Mouse (Mus musculus): ENCODE data around the gene Rnf31. TPM values are rescaled to one million over a fixed set of nuclear protein-coding genes. Genes with fewer than 3 reads are reported as not detected.

Gene Rnf31
- polyA plus RNA-seq, 1 experiment from 2014 or later: 19.7 TPM

- Histone ChIP-seq H3K36me3 (0 out of 2 replicates have a peak, but pooled peaks cover 3% of the 10 kb centered on the region), H3K27me3 (ENCODE audit: low read depth, poor library complexity, severe bottlenecking) (peaks cover 9% of the 10 kb centered on the region; the same call in 1 of the 2 replicates), H3K4me3 (peak within 1 kb of the TSS; percentile 39), H3K9me3 (replicated peaks) (no peaks in the 10 kb centered on the region), H3K4me1 (peaks cover 21% of the 10 kb centered on the region), H3K27ac (peak within 1 kb of the TSS; percentile 46; the same call in 1 of the 2 replicates)
- 21% methylated on average over 21 of the region's 21 CpGs for WGBS
- DNase-seq (ENCODE audit: low spot score): peak; percentile 66
Observed at GRCm38 (mm10) chr14:55617822-55618221, 26.3 kb downstream of the Rnf31 start, which contains the start of gene Rec8. Gene Rec8 (plus strand): TSS chr14:55618037.

DNA sequence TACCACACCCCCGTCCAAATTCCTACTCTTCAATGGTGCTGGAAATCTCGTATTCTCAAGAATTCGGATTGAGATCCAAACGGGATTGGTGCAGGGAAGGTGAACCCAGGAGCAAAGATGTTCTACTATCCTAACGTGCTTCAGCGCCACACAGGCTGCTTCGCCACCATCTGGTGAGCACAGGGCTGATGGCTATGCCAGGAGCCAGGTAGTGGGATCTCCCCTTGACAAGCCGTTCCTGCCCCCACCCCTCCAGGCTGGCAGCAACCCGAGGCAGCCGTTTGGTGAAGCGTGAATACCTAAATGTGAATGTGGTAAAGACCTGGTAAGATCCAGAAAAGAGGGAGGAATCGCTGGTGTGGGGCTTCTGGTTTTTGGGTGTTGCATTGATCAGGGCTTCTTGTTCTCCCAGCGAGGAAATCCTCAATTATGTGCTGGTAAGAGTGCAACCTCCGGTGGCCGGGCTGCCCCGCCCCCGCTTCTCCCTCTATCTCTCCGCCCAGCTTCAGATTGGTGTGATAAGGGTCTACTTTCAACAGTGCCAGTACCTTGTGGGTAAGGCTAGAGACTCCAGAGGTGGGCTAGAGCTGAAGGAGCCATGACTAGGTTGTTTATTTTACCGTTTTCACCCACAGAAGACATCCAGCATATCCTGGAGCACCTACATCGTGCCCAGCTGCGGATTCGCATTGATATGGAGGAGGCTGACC lies 27.1 kb downstream of the Rnf31 start:
- no peak for DNase-seq (ENCODE audit: low spot score)
- H3K9me3 ChIP-seq (replicated peaks): no peaks in the 10 kb centered on the region
- H3K4me3 ChIP-seq: peak overlapping the region; percentile 39
- 49% methylated on average over 22 of the region's 22 CpGs for WGBS
- H3K36me3 ChIP-seq: peaks cover 10% of the 10 kb centered on the region
- peaks cover 9% of the 10 kb centered on the region; the same call in 1 of the 2 replicates for H3K27me3 ChIP-seq (ENCODE audit: low read depth, poor library complexity, severe bottlenecking)
- peaks cover 21% of the 10 kb centered on the region for H3K4me1 ChIP-seq
- H3K27ac ChIP-seq: peak overlapping the region; percentile 46; the same call in 1 of the 2 replicates

DNA sequence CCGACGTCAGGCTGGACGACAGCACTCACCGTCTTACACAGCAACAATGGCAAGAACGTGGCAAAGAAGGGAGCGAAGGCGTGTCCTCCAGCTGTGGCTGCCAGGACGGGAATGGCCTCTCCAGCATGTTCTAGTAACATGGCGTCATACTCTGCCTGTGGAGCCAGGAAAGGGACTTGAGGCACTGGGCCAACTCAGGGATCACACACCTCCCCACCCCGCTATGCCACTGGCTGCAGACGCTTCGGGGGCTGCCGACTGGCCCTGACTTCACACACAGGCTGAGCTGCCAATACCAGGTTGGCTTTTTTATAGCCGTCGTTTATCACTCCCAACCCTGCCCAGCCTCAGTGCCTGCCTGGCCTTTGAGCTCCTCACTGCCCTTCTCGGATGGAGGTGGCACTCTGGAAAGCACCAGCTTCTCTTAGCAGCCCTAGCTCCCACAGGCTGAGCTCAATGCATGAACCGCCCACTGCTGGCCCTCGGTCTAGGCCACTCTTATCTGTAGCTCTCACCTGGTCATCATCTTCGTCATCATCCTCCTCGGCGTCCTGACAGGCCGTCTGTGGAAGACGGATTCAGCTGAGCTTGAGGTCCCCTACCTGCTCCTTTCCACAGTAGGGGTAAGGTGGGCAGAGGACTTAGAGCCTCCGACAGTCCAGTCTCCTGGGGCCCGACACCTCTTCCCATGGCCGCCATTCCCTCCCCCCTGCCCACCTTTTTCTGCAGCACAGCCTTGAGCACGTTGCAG lies 36.7 kb downstream of the Rnf31 start:
- H3K4me3 ChIP-seq: no peak overlapping the region
- no peaks in the 10 kb centered on the region for H3K27me3 ChIP-seq (ENCODE audit: low read depth, poor library complexity, severe bottlenecking)
- H3K27ac ChIP-seq: no peak overlapping the region
- no peak for DNase-seq (ENCODE audit: low spot score)
- no peaks in the 10 kb centered on the region for H3K4me1 ChIP-seq
- WGBS: 84% methylated on average over 27 of the region's 27 CpGs
- no peaks in the 10 kb centered on the region for H3K9me3 ChIP-seq (replicated peaks)
- H3K36me3 ChIP-seq: peaks cover 100% of the 10 kb centered on the region

DNA sequence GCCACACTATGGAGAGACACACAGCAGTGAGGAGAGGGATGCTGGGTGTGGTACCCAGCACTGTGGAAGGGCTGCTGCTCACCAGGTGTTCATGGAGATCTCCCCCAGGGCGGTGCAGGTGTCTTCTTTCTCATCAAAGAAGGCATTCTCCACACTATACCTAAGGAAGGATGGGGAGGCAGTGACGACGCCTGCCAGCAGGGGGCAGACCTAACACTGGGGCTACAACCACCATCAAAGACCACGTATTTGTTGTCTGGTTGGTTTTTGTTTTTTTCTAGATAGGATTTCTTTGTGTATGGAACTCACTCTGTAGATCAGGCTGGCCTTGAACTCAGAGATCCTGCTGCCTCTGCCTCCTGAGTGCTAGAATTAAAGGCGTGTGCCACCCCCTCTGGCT lies 37.8 kb downstream of the Rnf31 start:
- Histone ChIP-seq H3K36me3 (peaks cover 100% of the 10 kb centered on the region), H3K4me1 (peaks cover 4% of the 10 kb centered on the region), H3K27ac (no peak overlapping the region), H3K4me3 (no peak overlapping the region), H3K9me3 (replicated peaks) (no peaks in the 10 kb centered on the region), H3K27me3 (ENCODE audit: low read depth, poor library complexity, severe bottlenecking) (no peaks in the 10 kb centered on the region)
- 61% methylated on average over 5 of the region's 5 CpGs for WGBS
- DNase-seq (ENCODE audit: low spot score): peak; percentile 49

GRCm38 (mm10) chr14:55634874-55635522 lies 43.5 kb downstream of the Rnf31 start:
- WGBS: 3% methylated on average over 23 of the region's 23 CpGs
- H3K27ac ChIP-seq: peak overlapping the region; percentile 84
- DNase-seq (ENCODE audit: low spot score): no peak
- no peaks in the 10 kb centered on the region for H3K9me3 ChIP-seq (replicated peaks)
- H3K27me3 ChIP-seq (ENCODE audit: low read depth, poor library complexity, severe bottlenecking): no peaks in the 10 kb centered on the region
- peaks cover 85% of the 10 kb centered on the region for H3K36me3 ChIP-seq
- H3K4me1 ChIP-seq: peaks cover 20% of the 10 kb centered on the region
- peak overlapping the region; percentile 85 for H3K4me3 ChIP-seq

GRCm38 (mm10) chr14:55635523-55636007 lies 44.1 kb downstream of the Rnf31 start, which contains the start of gene Ipo4:
Gene Ipo4 (minus strand): TSS chr14:55635957.
- Histone ChIP-seq H3K27me3 (ENCODE audit: low read depth, poor library complexity, severe bottlenecking) (no peaks in the 10 kb centered on the region), H3K36me3 (peaks cover 85% of the 10 kb centered on the region), H3K4me3 (peak within 1 kb of the TSS; percentile 85), H3K9me3 (replicated peaks) (no peaks in the 10 kb centered on the region), H3K4me1 (peaks cover 20% of the 10 kb centered on the region), H3K27ac (peak within 1 kb of the TSS; percentile 84)
- DNase-seq (ENCODE audit: low spot score): peak; percentile 97
- 2% methylated on average over 33 of the region's 33 CpGs for WGBS

DNA sequence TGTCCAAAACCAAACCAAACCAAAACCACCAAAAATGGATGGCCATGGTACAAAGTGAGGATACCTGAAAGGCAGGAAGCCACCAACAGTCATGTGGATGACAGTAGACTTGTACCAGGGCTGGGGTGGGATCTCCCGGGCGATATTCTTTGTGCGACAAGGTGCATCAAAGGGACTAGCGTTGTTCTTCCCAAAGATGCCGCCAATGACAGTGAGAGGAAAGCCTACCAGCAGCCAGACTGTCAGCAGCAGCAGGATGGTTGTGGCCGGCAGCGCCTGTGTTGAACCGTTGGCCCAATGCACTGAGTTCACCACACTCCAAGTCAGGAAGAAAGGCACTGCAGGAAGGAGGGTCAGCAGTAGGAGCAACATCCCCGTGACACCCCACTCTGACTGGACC lies 46.3 kb downstream of the Rnf31 start, which contains the start of gene Gm49378:
Gm49378 (minus strand) TSS at position 101 of the 400 bp plus-strand sequence.
- H3K27ac ChIP-seq: no peak within 1 kb of the TSS
- H3K27me3 ChIP-seq (ENCODE audit: low read depth, poor library complexity, severe bottlenecking): no peaks in the 10 kb centered on the region
- H3K4me1 ChIP-seq: peaks cover 31% of the 10 kb centered on the region
- no peak for DNase-seq (ENCODE audit: low spot score)
- no peaks in the 10 kb centered on the region for H3K9me3 ChIP-seq (replicated peaks)
- WGBS: 97% methylated on average over 9 of the region's 9 CpGs
- H3K4me3 ChIP-seq: no peak within 1 kb of the TSS
- peaks cover 75% of the 10 kb centered on the region for H3K36me3 ChIP-seq

- peaks cover 30% of the 10 kb centered on the region for H3K4me1 ChIP-seq
- no peaks in the 10 kb centered on the region for H3K27me3 ChIP-seq (ENCODE audit: low read depth, poor library complexity, severe bottlenecking)
- H3K27ac ChIP-seq: no peak overlapping the region
- 98% methylated on average over 14 of the region's 14 CpGs for WGBS
- no peak for DNase-seq (ENCODE audit: low spot score)
- no peak overlapping the region for H3K4me3 ChIP-seq
- peaks cover 66% of the 10 kb centered on the region for H3K36me3 ChIP-seq
- no peaks in the 10 kb centered on the region for H3K9me3 ChIP-seq (replicated peaks)
Observed at GRCm38 (mm10) chr14:55640816-55641215, 49.3 kb downstream of the Rnf31 start.

DNA sequence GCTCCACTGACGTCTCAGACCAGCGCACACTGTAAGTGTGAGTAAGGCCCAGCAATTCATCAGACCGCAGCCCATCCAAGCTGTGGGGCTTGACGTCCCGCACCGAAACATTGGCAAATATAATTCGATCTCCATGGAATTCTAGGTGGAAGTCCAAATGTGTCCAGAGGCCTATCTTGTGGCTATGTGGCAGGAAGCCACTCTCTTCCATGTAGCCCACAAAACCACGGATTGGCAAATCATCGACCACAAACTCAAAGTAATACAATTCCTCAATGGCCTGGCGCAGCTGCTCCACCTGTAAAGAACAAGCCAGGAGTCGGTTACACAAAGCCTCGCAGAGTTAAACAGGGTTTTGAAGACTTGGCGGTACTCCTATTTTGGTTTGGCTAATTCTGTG lies 49.8 kb downstream of the Rnf31 start:
- H3K4me3 ChIP-seq: no peak overlapping the region
- 97% methylated on average over 13 of the region's 13 CpGs for WGBS
- H3K9me3 ChIP-seq (replicated peaks): no peaks in the 10 kb centered on the region
- peaks cover 29% of the 10 kb centered on the region for H3K4me1 ChIP-seq
- H3K27ac ChIP-seq: no peak overlapping the region
- DNase-seq (ENCODE audit: low spot score): no peak
- peaks cover 66% of the 10 kb centered on the region for H3K36me3 ChIP-seq
- no peaks in the 10 kb centered on the region for H3K27me3 ChIP-seq (ENCODE audit: low read depth, poor library complexity, severe bottlenecking)

- Histone ChIP-seq H3K9me3 (replicated peaks) (no peaks in the 10 kb centered on the region), H3K27me3 (ENCODE audit: low read depth, poor library complexity, severe bottlenecking) (no peaks in the 10 kb centered on the region), H3K4me3 (peak overlapping the region; percentile 98), H3K4me1 (peaks cover 27% of the 10 kb centered on the region), H3K36me3 (peaks cover 66% of the 10 kb centered on the region), H3K27ac (peak overlapping the region; percentile 98)
- WGBS: 28% methylated on average over 8 of the region's 8 CpGs
- DNase-seq (ENCODE audit: low spot score): no peak
Observed at GRCm38 (mm10) chr14:55642679-55643059, 51.2 kb downstream of the Rnf31 start.

- H3K27me3 ChIP-seq (ENCODE audit: low read depth, poor library complexity, severe bottlenecking): no peaks in the 10 kb centered on the region
- H3K4me3 ChIP-seq: peak within 1 kb of the TSS; percentile 98
- peak; percentile 90 for DNase-seq (ENCODE audit: low spot score)
- under 1% methylated on average over 89 of the region's 89 CpGs for WGBS
- no peaks in the 10 kb centered on the region for H3K9me3 ChIP-seq (replicated peaks)
- H3K4me1 ChIP-seq: peaks cover 27% of the 10 kb centered on the region
- H3K36me3 ChIP-seq: peaks cover 60% of the 10 kb centered on the region
- H3K27ac ChIP-seq: peak within 1 kb of the TSS; percentile 98
Observed at GRCm38 (mm10) chr14:55643060-55643907, 51.8 kb downstream of the Rnf31 start, which contains the start of gene Tm9sf1. Gene Tm9sf1 (minus strand): TSS chr14:55643806.
